Mouse (Mus musculus): Measurements from ENCODE around the gene Srpx.

DNA sequence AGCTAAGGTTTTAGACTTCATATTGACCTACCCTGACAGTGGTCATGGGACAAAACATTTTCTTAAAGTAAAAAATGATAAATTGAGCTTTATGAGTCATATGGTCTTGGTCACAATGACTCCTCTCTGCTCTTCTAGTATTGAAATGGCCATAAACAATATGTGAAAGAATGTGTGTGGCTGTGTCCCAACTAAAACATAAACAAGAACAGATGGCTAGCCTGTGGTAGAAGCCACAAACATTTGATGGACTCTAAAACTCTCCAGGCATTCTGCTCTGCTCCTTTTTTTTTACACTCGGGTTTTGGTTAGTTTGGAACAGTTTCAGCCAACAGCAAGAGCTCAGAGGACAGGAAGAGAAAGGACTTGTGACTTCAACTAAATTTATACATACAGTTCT, 111.6 kb downstream of the Srpx start:
- TF ChIP-seq POLR2A (IDR thresholded peaks at IDR 0.05; ENCODE audit: low read depth, low read length) (no peak), CTCF (conservative IDR thresholded peaks at IDR 0.05; ENCODE audit: insufficient read depth, insufficient read length, low read depth, low read length) (no peak)
